Mouse (Mus musculus): Measurements from ENCODE around the gene Gm37240. TPM values are rescaled to one million over a fixed set of nuclear protein-coding genes. Genes with fewer than 3 reads are reported as not detected.

The Gm37240 gene
- polyA plus RNA-seq, 1 experiment from 2014 or later = 7.2 TPM

GRCm38 (mm10) chr3:85820839-85821548 is 66.3 kb downstream of the Gm37240 start:
- Histone ChIP-seq H3K4me1 (no peaks in the 10 kb centered on the region), H3K9me3 (no peaks in the 10 kb centered on the region), H3K9ac (no peak overlapping the region), H3K36me3 (no peaks in the 10 kb centered on the region), H3K4me3 (no peak overlapping the region), H3K4me2 (no peak overlapping the region), H3K27me3 (replicated peaks) (no peaks in the 10 kb centered on the region), H3K27ac (replicated peaks) (no peak overlapping the region)
- 76% methylated on average over 15 of the region's 15 CpGs for WGBS
- no peak for ATAC-seq (ENCODE audit: extremely low read depth, insufficient number of reproducible peaks, low FRiP score, low TSS enrichment)

- Histone ChIP-seq H3K36me3 (no peaks in the 10 kb centered on the region), H3K4me2 (no peak overlapping the region), H3K27me3 (replicated peaks) (no peaks in the 10 kb centered on the region), H3K27ac (replicated peaks) (no peak overlapping the region), H3K4me3 (no peak overlapping the region), H3K9me3 (no peaks in the 10 kb centered on the region), H3K4me1 (peaks cover 3% of the 10 kb centered on the region), H3K9ac (no peak overlapping the region)
- no peak for ATAC-seq (ENCODE audit: extremely low read depth, insufficient number of reproducible peaks, low FRiP score, low TSS enrichment)
- 64% methylated on average over 3 of the region's 3 CpGs for WGBS
These were observed 68.0 kb downstream of the Gm37240 start for GRCm38 (mm10) chr3:85819319-85819718.

- Histone ChIP-seq H3K27ac (replicated peaks) (no peak within 1 kb of the TSS), H3K9ac (no peak within 1 kb of the TSS), H3K4me3 (no peak within 1 kb of the TSS), H3K9me3 (no peaks in the 10 kb centered on the region), H3K27me3 (replicated peaks) (no peaks in the 10 kb centered on the region), H3K36me3 (no peaks in the 10 kb centered on the region), H3K4me2 (no peak within 1 kb of the TSS), H3K4me1 (peaks cover 22% of the 10 kb centered on the region)
- WGBS = 82% methylated on average over 2 of the region's 2 CpGs
- no peak for ATAC-seq (ENCODE audit: extremely low read depth, insufficient number of reproducible peaks, low FRiP score, low TSS enrichment)
These were observed 70.1 kb downstream of the Gm37240 start, which contains the start of gene Fam160a1 for GRCm38 (mm10) chr3:85817191-85817590. Gene Fam160a1, minus strand, starts transcription at chr3:85817291.

GRCm38 (mm10) chr3:85814241-85814640 is 73.1 kb downstream of the Gm37240 start:
- no peak overlapping the region for H3K9ac ChIP-seq
- no peak overlapping the region for H3K27ac ChIP-seq (replicated peaks)
- 43% methylated on average over 7 of the region's 7 CpGs for WGBS
- H3K4me2 ChIP-seq = no peak overlapping the region
- H3K27me3 ChIP-seq (replicated peaks) = no peaks in the 10 kb centered on the region
- H3K4me1 ChIP-seq = peaks cover 29% of the 10 kb centered on the region
- no peaks in the 10 kb centered on the region for H3K9me3 ChIP-seq
- H3K36me3 ChIP-seq = no peaks in the 10 kb centered on the region
- ATAC-seq (ENCODE audit: extremely low read depth, insufficient number of reproducible peaks, low FRiP score, low TSS enrichment) = no peak
- H3K4me3 ChIP-seq = no peak overlapping the region

GRCm38 (mm10) chr3:85813101-85814014 is 74.0 kb downstream of the Gm37240 start:
- no peak for ATAC-seq (ENCODE audit: extremely low read depth, insufficient number of reproducible peaks, low FRiP score, low TSS enrichment)
- Histone ChIP-seq H3K9me3 (no peaks in the 10 kb centered on the region), H3K27ac (replicated peaks) (no peak overlapping the region), H3K9ac (no peak overlapping the region), H3K4me3 (no peak overlapping the region), H3K4me2 (no peak overlapping the region), H3K36me3 (no peaks in the 10 kb centered on the region), H3K27me3 (replicated peaks) (no peaks in the 10 kb centered on the region), H3K4me1 (peaks cover 29% of the 10 kb centered on the region)
- WGBS = 65% methylated on average over 4 of the region's 4 CpGs

GRCm38 (mm10) chr3:85812010-85812409 is 75.3 kb downstream of the Gm37240 start:
- Histone ChIP-seq H3K36me3 (no peaks in the 10 kb centered on the region), H3K4me3 (no peak overlapping the region), H3K9ac (no peak overlapping the region), H3K9me3 (no peaks in the 10 kb centered on the region), H3K4me1 (peaks cover 29% of the 10 kb centered on the region), H3K27me3 (replicated peaks) (no peaks in the 10 kb centered on the region), H3K27ac (replicated peaks) (no peak overlapping the region), H3K4me2 (no peak overlapping the region)
- 66% methylated on average over 5 of the region's 5 CpGs for WGBS
- ATAC-seq (ENCODE audit: extremely low read depth, insufficient number of reproducible peaks, low FRiP score, low TSS enrichment) = no peak

GRCm38 (mm10) chr3:85793166-85793565 is 94.2 kb downstream of the Gm37240 start:
- Histone ChIP-seq H3K4me1 (no peaks in the 10 kb centered on the region), H3K9ac (no peak overlapping the region), H3K36me3 (0 out of 2 replicates have a peak, but pooled peaks cover 2% of the 10 kb centered on the region), H3K27me3 (replicated peaks) (no peaks in the 10 kb centered on the region), H3K4me2 (no peak overlapping the region), H3K4me3 (no peak overlapping the region), H3K27ac (replicated peaks) (no peak overlapping the region), H3K9me3 (no peaks in the 10 kb centered on the region)
- ATAC-seq (ENCODE audit: extremely low read depth, insufficient number of reproducible peaks, low FRiP score, low TSS enrichment) = no peak
- 55% methylated on average over 1 of the region's 1 CpGs for WGBS

- 76% methylated on average over 4 of the region's 4 CpGs for WGBS
- no peaks in the 10 kb centered on the region for H3K36me3 ChIP-seq
- no peak for ATAC-seq (ENCODE audit: extremely low read depth, insufficient number of reproducible peaks, low FRiP score, low TSS enrichment)
- H3K4me3 ChIP-seq = no peak overlapping the region
- no peaks in the 10 kb centered on the region for H3K27me3 ChIP-seq (replicated peaks)
- H3K27ac ChIP-seq (replicated peaks) = no peak overlapping the region
- H3K4me2 ChIP-seq = no peak overlapping the region
- no peaks in the 10 kb centered on the region for H3K9me3 ChIP-seq
- H3K4me1 ChIP-seq = no peaks in the 10 kb centered on the region
- H3K9ac ChIP-seq = no peak overlapping the region
These were observed 97.6 kb downstream of the Gm37240 start for GRCm38 (mm10) chr3:85789748-85790147.

GRCm38 (mm10) chr3:85786501-85786900 is 100.8 kb downstream of the Gm37240 start:
- WGBS = 76% methylated on average over 8 of the region's 8 CpGs
- no peak for ATAC-seq (ENCODE audit: extremely low read depth, insufficient number of reproducible peaks, low FRiP score, low TSS enrichment)
- Histone ChIP-seq H3K4me1 (no peaks in the 10 kb centered on the region), H3K4me2 (no peak overlapping the region), H3K9me3 (no peaks in the 10 kb centered on the region), H3K27me3 (replicated peaks) (no peaks in the 10 kb centered on the region), H3K27ac (replicated peaks) (no peak overlapping the region), H3K4me3 (no peak overlapping the region), H3K36me3 (no peaks in the 10 kb centered on the region), H3K9ac (no peak overlapping the region)

- no peak for ATAC-seq (ENCODE audit: extremely low read depth, insufficient number of reproducible peaks, low FRiP score, low TSS enrichment)
- H3K4me3 ChIP-seq = no peak overlapping the region
- no peak overlapping the region for H3K27ac ChIP-seq (replicated peaks)
- no peak overlapping the region for H3K9ac ChIP-seq
- H3K36me3 ChIP-seq = no peaks in the 10 kb centered on the region
- H3K4me1 ChIP-seq = peaks cover 9% of the 10 kb centered on the region; the same call in 1 of the 2 replicates
- WGBS = 58% methylated on average over 7 of the region's 7 CpGs
- no peaks in the 10 kb centered on the region for H3K9me3 ChIP-seq
- H3K27me3 ChIP-seq (replicated peaks) = no peaks in the 10 kb centered on the region
- no peak overlapping the region for H3K4me2 ChIP-seq
These were observed 106.4 kb downstream of the Gm37240 start for GRCm38 (mm10) chr3:85780906-85781305.

GRCm38 (mm10) chr3:85780332-85780731 is 107.0 kb downstream of the Gm37240 start:
- Histone ChIP-seq H3K9me3 (no peaks in the 10 kb centered on the region), H3K4me2 (no peak overlapping the region), H3K36me3 (no peaks in the 10 kb centered on the region), H3K27ac (replicated peaks) (no peak overlapping the region), H3K4me1 (peaks cover 9% of the 10 kb centered on the region), H3K27me3 (replicated peaks) (no peaks in the 10 kb centered on the region), H3K9ac (no peak overlapping the region), H3K4me3 (no peak overlapping the region)
- no peak for ATAC-seq (ENCODE audit: extremely low read depth, insufficient number of reproducible peaks, low FRiP score, low TSS enrichment)
- 56% methylated on average over 2 of the region's 2 CpGs for WGBS
